Mouse (Mus musculus) bone marrow, adult 2 months (tissue): ENCODE results near the gene Actg1.

Source experiments
- CTCF ChIP-seq: fragments of 200-500 bp; IDR thresholded peaks from 2 replicates; pipeline ENCODE4 v1.5.1; 2011; ENCODE audit warnings: low read length, control low read depth; ENCODE audit not compliant: control insufficient read depth, insufficient read depth
- POLR2A ChIP-seq: fragments of 200-500 bp; IDR thresholded peaks from 2 replicates; pipeline ENCODE4 v1.6.1; 2011; ENCODE audit warnings: low read depth, mild to moderate bottlenecking, control low read depth, low read length, borderline replicate concordance; ENCODE audit not compliant: control insufficient read depth

GRCm38 (mm10) chr11:120388580-120388979 lies 40.2 kb upstream of the Actg1 start:
- TF ChIP-seq CTCF: no peak
- no peak for TF ChIP-seq POLR2A
